Mouse (Mus musculus) neural tube, embryonic 10.5 days (tissue): ENCODE data around the gene Ntn4.

Experiments used
- DNase-seq: peaks from one replicate; pipeline ENCODE4 v3.0.0-alpha.2; 2017; ENCODE audit warnings: low spot score; ENCODE audit errors: extremely low spot score

Ntn4 gene

DNA sequence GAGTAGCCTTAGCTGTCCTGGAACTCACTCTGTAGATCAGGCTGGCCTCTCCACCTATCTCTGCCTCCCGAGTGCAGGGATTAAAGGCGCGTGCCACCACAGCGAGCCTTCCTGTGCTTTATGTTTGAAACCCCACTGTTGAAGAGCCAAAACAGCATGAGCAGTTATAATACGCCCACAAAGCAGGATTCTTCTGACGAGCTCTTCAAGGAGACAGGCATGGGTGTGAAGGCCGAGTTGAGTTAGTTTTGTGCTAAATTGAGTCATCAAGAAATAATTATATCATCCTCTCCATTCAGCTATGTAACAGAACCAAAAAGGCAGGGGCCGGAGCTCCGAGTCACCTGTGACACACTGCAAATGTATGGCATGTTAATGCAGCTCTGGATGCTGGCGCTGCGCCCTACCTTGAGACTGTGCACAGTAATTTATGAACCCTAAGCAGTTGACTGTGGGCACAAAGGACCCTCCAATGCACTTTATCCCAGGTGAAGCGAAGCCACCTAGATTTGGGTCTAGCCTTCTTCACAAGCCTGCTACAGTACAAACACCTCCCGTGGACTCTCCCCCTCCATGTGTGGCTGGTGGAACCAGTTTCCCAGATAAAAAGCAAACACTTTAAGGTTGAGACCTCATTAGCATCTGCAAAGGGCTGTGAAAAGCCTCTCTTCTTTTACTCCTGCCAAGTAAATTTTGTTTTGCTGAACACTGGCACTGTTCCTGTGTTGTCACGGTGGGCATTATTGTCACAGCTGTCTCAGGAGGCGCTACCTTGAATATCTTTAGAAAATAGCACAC lies 142.9 kb downstream of the Ntn4 start:
- DNase-seq = no peak
